Mouse (Mus musculus) c-Kit-positive CD71-positive TER-119-positive erythroid progenitor cells, embryonic 14.5 days (primary cell): Measurements from ENCODE around the gene Nutf2-ps1.
"Not testable (repeated sequence)": the region's sequence is repeated elsewhere in the genome, so short reads cannot be mapped to it uniquely, and the experiment has no call there.

Experiments used
- DNase-seq: peaks from one replicate; pipeline ENCODE4 v3.0.0-alpha.2; 2013; ENCODE audit warnings: low spot score

Nutf2-ps1 gene

GRCm38 (mm10) chr19:53588968-53589367 is at the start of gene Nutf2-ps1:
Gene Nutf2-ps1, minus strand, starts transcription at chr19:53589068.
- DNase-seq, result not testable (repeated sequence)

- DNase-seq, result peak; percentile 17
These were observed 49.2 kb upstream of the Nutf2-ps1 start for GRCm38 (mm10) chr19:53638041-53638440.

GRCm38 (mm10) chr19:53621681-53622080 is 32.8 kb upstream of the Nutf2-ps1 start:
- DNase-seq, result no peak

GRCm38 (mm10) chr19:53608921-53609320 is 20.1 kb upstream of the Nutf2-ps1 start:
- no peak for DNase-seq

- peak; percentile 48 for DNase-seq
These were observed 12.4 kb upstream of the Nutf2-ps1 start for GRCm38 (mm10) chr19:53601363-53601655.

- peak; percentile 59 for DNase-seq
These were observed 11.9 kb upstream of the Nutf2-ps1 start for GRCm38 (mm10) chr19:53600549-53601362.

GRCm38 (mm10) chr19:53599757-53600539 is 11.1 kb upstream of the Nutf2-ps1 start, which contains the start of gene Smc3:
Gene Smc3, plus strand, starts transcription at chr19:53600398.
- DNase-seq, result peak; percentile 98

GRCm38 (mm10) chr19:53596723-53597474 is 8.0 kb upstream of the Nutf2-ps1 start:
- no peak for DNase-seq

GRCm38 (mm10) chr19:53587686-53588085 is 1.2 kb downstream of the Nutf2-ps1 start:
- not testable (repeated sequence) for DNase-seq

GRCm38 (mm10) chr19:53580271-53580670 is 8.6 kb downstream of the Nutf2-ps1 start:
- not testable (repeated sequence) for DNase-seq

GRCm38 (mm10) chr19:53578597-53579252 is 10.1 kb downstream of the Nutf2-ps1 start:
- peak; percentile 57 for DNase-seq

- no peak for DNase-seq
These were observed 11.7 kb downstream of the Nutf2-ps1 start for GRCm38 (mm10) chr19:53577025-53577800.

GRCm38 (mm10) chr19:53576061-53576460 is 12.8 kb downstream of the Nutf2-ps1 start:
- DNase-seq, result no peak

GRCm38 (mm10) chr19:53575296-53576010 is 13.4 kb downstream of the Nutf2-ps1 start:
- DNase-seq, result no peak

GRCm38 (mm10) chr19:53574546-53574945 is 14.3 kb downstream of the Nutf2-ps1 start:
- DNase-seq, result no peak

- DNase-seq, result no peak
These were observed 14.7 kb downstream of the Nutf2-ps1 start for GRCm38 (mm10) chr19:53574131-53574530.

- no peak for DNase-seq
These were observed 15.7 kb downstream of the Nutf2-ps1 start for GRCm38 (mm10) chr19:53573151-53573550.

- no peak for DNase-seq
These were observed 16.3 kb downstream of the Nutf2-ps1 start for GRCm38 (mm10) chr19:53572607-53573006.

- no peak for DNase-seq
These were observed 17.1 kb downstream of the Nutf2-ps1 start for GRCm38 (mm10) chr19:53571501-53572428.
